Mouse (Mus musculus): ENCODE data around the gene Mrpl42. TPM values are rescaled to one million over a fixed set of nuclear protein-coding genes. Genes with fewer than 3 reads are reported as not detected.

Mrpl42 gene
- 10 to 100 TPM; 44.8 to 49.4 TPM for total RNA-seq (2023)

DNA sequence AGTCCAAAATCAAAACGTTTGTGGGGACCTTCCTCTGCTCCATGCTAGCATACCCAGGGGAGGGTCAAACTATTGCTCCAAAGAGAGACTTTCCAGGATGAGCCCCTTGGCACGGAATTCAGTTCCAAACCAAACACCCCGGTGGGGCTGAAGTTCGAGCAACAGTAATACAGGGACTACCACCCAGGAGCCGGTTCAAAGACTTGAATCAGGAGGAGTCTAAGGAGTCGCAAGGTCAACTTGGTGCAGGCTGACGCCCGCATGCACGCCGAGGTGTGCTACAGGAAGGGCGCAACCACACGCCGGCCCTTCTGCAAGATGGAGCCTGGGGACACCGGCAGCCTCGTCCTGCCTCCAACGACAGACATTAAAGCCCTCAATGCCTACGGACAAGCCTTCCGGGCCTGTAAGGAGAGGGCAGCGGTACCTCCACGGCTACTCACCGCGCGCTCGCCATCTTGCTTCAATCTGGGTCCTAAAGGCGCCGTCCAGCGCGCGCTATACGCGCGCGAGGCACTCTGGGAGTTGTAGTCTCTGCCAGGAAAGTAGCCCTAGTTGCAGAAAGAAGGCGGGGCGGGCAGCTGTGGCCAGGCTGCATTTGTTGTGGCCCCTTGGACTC, at the start of gene Mrpl42:
Gene Mrpl42 (minus strand): TSS at position 478 of the 619 bp plus-strand sequence.

DNA sequence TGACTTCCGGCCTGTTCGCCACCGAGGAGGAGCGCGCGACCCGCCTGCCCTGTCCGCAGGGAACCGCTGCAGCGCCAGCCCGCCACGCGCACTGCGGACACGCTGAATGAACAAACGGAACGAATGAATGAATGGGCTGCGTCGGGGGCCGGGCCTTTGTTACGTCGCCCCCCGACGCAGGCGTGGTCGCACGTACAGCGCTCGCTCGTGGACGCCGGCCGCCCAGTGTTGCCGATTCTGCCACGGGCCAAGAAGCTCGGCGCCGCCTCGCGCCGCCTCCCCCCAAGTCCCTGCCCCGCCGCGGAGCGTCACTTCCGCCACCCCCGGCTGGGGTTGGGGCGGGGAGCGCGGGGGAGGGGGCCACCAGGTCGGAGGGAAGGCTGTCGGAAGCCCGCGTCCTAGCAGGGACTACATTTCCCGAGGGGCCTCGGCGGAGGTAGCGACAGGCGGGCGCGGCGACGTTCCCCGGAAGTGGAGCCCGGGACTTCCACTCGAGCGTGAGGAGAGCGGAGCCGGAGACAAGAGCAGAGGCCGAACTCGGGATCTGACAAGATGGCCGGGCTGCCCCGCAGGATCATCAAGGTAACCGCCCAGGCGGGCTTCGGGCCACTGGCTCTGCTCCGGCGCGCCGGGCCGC, 13.0 kb upstream of the Mrpl42 start, which contains the start of gene Ube2n:
Gene Ube2n (plus strand): TSS at position 490 of the 637 bp plus-strand sequence.

Other genes with a start within 250 kb of the Mrpl42 start
- gene Cradd, start 177.8 kb downstream of the Mrpl42 start, total RNA-seq (2023) = 10 to 100 TPM; 11.6 to 12.1 TPM
- 1 to 10 TPM; 1.9 to 3.0 TPM for gene Socs2, start 84.8 kb downstream of the Mrpl42 start, total RNA-seq (2023)
- gene Ube2n, start 13.2 kb upstream of the Mrpl42 start, total RNA-seq (2023) = 100 to 1,000 TPM; 128 to 135 TPM
- 10 to 100 TPM; 34.7 to 36.3 TPM for gene Nudt4, start 62.2 kb upstream of the Mrpl42 start, total RNA-seq (2023)
- gene Anapc15-ps, start 171.5 kb upstream of the Mrpl42 start, total RNA-seq (2023) = not detected